Mouse (Mus musculus) kidney, embryonic 16.5 days (tissue): ENCODE results near the gene Sin3a. TPM values are rescaled to one million over a fixed set of nuclear protein-coding genes. Genes with fewer than 3 reads are reported as not detected.

ENCODE experiments used
- ATAC-seq: fragments of 200-750 bp; cut with Nextera tagmentation; 2 replicates; pipeline ENCODE4 v1.8.0; 2017; ENCODE audit warnings: moderate TSS enrichment; ENCODE audit not compliant: low FRiP score, low TSS enrichment
- H3K27ac ChIP-seq: fragments of 300-500 bp; sonication (generic); 2 replicates; pipeline ENCODE4 v1.5.1; 2014; ENCODE audit warnings: low read length
- H3K27me3 ChIP-seq: fragments of 300-500 bp; sonication (generic); 2 replicates; pipeline ENCODE4 v1.6.1; 2014; ENCODE audit warnings: low read length, control low read depth, mixed read lengths; ENCODE audit not compliant: insufficient read depth
- H3K36me3 ChIP-seq: fragments of 300-500 bp; sonication (generic); 2 replicates; pipeline ENCODE4 v1.6.1; 2014; ENCODE audit warnings: low read length, control low read depth, mixed read lengths; ENCODE audit not compliant: insufficient read depth
- H3K4me1 ChIP-seq: fragments of 300-500 bp; sonication (generic); 2 replicates; pipeline ENCODE4 v1.6.1; 2014; ENCODE audit warnings: low read length, control low read depth, mixed read lengths; ENCODE audit not compliant: insufficient read depth
- H3K4me2 ChIP-seq: fragments of 300-500 bp; sonication (generic); replicated peaks from 2 replicates; pipeline ENCODE4 v1.6.1; 2014; ENCODE audit warnings: low read depth, low read length
- H3K4me3 ChIP-seq: fragments of 300-500 bp; sonication (generic); 2 replicates; pipeline ENCODE4 v1.5.1; 2014; ENCODE audit warnings: mild to moderate bottlenecking, low read length
- H3K9ac ChIP-seq: fragments of 300-500 bp; sonication (generic); replicated peaks from 2 replicates; pipeline ENCODE4 v1.6.1; 2014; ENCODE audit warnings: low read length
- H3K9me3 ChIP-seq: fragments of 300-500 bp; sonication (generic); 2 replicates; pipeline ENCODE4 v1.6.1; 2016; ENCODE audit warnings: low read length, control low read depth
- WGBS: fragments of 180-500 bp; shearing (Covaris S2); extraction: QIAGEN DNeasy Blood & Tissue Kit; methylation state at CpG from one replicate; pipeline ENCODE4 v1.1.7; 2014; 5-methylcytosine and 5-hydroxymethylcytosine counted together
- polyA plus RNA-seq: library from polyadenylated mRNA; unstranded; fragments of >200 nt; fragmentation: Nextera tagmentation; extraction: Ambion mirVana; gene quantifications from 2 replicates; pipeline ENCODE4 v1.2.1, GENCODE M21; 2015

Gene Sin3a
- polyA plus RNA-seq, 1 experiment from 2014 or later = 36.7 TPM

DNA sequence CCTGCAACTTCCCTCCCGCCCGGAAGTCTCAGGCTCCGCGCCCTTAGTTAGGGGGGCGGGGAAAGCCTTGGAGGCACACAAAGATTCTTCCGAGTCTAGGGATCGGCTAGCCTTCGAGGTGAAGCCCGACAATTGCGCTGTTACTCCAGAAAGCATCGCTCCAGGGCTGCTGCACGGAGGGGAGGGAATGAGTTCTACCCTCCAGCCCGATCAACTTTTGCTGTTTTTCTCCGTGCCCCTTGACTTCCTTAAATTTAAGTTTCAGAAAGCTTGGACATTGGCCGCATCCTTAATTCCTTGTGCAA is 1.9 kb downstream of the Sin3a start:
- WGBS = 0% methylated on average over 15 of the region's 15 CpGs
- Histone ChIP-seq H3K27ac (peak overlapping the region; percentile 100), H3K36me3 (no peaks in the 10 kb centered on the region), H3K4me3 (peak overlapping the region; percentile 75), H3K4me1 (peaks cover 22% of the 10 kb centered on the region), H3K9ac (peak overlapping the region; percentile 89), H3K4me2 (peak overlapping the region; percentile 96), H3K27me3 (no peaks in the 10 kb centered on the region), H3K9me3 (no peaks in the 10 kb centered on the region)
- no peak for ATAC-seq

DNA sequence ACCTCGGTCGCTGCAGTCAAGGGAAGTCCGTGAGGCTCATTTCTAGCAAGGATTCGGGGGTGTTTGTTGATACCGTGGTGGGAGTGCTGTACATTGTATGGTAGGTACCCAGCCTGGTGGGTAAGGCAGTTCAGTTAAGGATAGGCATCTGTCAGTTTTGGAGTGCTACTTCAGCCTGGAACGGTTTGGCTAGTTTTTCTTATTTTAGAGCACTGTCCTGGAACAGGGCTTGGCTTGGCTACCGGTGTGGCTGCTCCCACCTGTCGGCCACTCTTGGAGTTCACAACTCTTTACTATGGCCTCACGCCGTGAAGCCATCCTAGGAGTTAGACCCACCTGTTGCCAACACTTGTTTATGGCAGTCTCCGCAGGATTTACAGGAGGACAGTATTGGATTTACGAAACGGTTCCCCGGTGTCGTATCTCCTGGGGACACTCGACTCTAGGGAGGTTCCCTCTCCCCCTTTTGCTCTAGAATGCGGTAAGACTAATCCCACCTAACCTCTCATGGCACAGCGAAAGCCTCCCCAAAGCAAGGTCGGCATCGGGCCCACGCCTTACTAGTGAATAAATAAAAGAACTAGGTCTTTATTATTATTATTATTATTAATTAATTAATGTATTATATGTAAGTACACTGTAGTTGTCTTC is 2.5 kb downstream of the Sin3a start:
- ATAC-seq = no peak
- 3% methylated on average over 21 of the region's 21 CpGs for WGBS
- Histone ChIP-seq H3K4me2 (peak overlapping the region; percentile 96), H3K9ac (peak overlapping the region; percentile 89), H3K27ac (peak overlapping the region; percentile 100), H3K36me3 (no peaks in the 10 kb centered on the region; the same call in 1 of the 2 replicates), H3K9me3 (no peaks in the 10 kb centered on the region), H3K4me1 (peaks cover 22% of the 10 kb centered on the region), H3K4me3 (peak overlapping the region; percentile 75), H3K27me3 (no peaks in the 10 kb centered on the region)

GRCm38 (mm10) chr9:57074822-57075603 is 3.2 kb downstream of the Sin3a start:
- Histone ChIP-seq H3K4me2 (peak overlapping the region; percentile 96), H3K27ac (peak overlapping the region; percentile 100), H3K36me3 (no peaks in the 10 kb centered on the region; the same call in 1 of the 2 replicates), H3K4me3 (peak overlapping the region; percentile 75), H3K9me3 (no peaks in the 10 kb centered on the region), H3K4me1 (peaks cover 22% of the 10 kb centered on the region), H3K27me3 (no peaks in the 10 kb centered on the region), H3K9ac (peak overlapping the region; percentile 89)
- ATAC-seq = no peak
- 4% methylated on average over 17 of the region's 17 CpGs for WGBS

DNA sequence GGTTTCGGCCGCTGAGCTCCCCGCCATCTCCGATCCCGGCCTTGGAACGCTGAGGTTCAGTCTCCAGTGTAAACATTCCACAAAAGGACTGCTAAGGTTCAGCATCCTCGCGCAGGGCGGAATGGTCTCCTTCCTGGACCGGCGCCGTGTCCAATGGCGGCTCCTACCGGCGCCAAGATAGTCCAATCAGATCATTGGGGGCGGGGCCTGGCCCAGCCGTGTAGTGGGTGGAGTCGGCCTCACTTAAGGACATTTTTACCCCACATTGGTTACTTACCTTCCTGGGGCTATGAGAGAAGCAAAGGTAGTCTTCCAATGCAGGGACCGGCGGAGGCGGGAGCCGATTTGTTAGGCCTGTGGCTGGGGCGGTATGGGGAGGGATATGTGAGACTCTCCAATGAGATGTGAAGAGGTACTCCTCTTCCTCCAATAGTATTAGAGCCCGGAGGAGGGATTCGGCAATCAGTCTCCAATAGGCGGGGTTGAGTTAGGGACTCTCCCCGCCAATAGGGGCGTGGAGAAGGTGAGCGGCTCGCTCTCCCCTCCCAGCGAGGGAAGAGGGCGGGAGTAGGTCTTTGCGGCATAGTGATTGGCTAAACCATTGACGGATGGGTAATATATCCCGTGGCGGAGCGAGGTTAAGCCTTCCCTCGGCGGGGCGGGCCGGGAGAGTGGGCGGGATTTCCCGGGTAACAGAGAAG is 4.0 kb downstream of the Sin3a start:
- H3K27me3 ChIP-seq = no peaks in the 10 kb centered on the region
- no peaks in the 10 kb centered on the region; the same call in 1 of the 2 replicates for H3K36me3 ChIP-seq
- no peaks in the 10 kb centered on the region for H3K9me3 ChIP-seq
- H3K4me2 ChIP-seq = peak overlapping the region; percentile 96
- peak; percentile 87 for ATAC-seq
- H3K9ac ChIP-seq = peak overlapping the region; percentile 89
- H3K27ac ChIP-seq = peak overlapping the region; percentile 100
- under 1% methylated on average over 43 of the region's 43 CpGs for WGBS
- H3K4me3 ChIP-seq = peak overlapping the region; percentile 75
- peaks cover 22% of the 10 kb centered on the region for H3K4me1 ChIP-seq

DNA sequence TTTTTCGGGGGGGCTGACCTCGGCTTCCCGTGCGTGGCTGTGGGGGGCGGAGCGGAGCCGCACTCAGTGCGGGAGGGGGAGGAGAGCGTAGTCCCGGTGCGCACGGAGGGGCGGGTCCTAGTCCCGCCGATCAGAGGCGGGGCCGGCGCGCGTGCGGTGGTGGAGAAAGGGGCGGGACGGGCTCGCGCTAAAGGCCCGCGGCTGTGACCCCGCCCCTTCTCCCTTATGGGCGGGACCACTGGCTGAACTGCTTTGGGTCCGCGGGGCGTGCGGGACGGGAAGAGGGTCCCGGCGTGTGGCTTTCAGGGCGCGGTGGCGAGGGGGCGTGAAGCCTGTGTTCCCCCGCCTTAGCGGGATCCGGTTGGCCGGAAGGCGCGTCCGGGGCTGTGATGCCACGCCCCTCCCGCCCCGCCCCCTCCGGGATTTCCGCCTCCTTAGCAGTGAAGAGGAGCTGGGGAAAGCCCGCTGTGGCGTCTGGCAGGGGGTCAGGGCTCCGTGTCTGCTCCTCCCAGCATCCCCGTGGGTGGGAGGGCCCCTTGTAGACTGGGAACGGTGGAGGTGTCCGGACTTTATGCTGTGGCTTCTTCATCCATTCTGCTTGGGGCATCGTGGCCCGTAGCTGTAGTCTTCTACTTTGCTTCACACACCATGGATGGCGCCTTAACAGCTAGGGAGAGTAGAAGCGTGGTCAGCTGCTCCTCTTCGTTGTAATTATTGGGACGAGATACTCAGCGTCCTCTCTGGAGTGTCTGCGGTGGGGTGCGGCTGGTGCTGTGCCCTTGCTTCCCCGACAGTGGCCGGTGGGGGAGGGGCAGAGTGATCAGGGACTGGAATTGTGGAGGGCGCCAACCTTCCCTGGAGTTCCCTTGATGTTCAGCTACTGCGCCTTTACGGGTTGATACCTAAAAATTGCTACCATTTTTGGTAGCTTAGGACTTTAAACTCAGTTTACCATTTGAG is 5.1 kb downstream of the Sin3a start:
- under 1% methylated on average over 59 of the region's 72 CpGs for WGBS
- no peaks in the 10 kb centered on the region for H3K27me3 ChIP-seq

DNA sequence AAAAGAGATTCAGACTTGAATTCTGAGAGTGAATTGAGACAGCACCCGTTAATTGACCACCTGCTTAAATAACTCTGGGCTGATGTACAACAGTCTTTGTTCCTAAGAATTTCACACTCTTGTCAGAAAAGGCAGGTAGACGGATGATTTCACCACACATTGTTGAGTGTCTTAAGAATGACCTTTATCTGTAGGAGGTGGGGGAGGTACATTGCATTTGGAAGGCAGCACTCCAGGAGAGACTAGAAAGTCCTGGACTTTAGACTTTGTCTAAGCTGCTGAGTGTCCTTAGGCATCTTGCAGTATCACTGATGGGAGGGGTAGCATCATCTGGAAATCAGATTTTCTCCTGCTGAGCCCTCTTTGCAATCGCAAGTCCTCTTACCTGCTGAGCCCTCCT is 10.4 kb downstream of the Sin3a start:
- no peaks in the 10 kb centered on the region for H3K27me3 ChIP-seq
- no peak overlapping the region for H3K4me2 ChIP-seq
- H3K36me3 ChIP-seq = peaks cover 7% of the 10 kb centered on the region
- WGBS = 75% methylated on average over 3 of the region's 3 CpGs
- no peak for ATAC-seq
- no peak overlapping the region for H3K27ac ChIP-seq
- no peak overlapping the region for H3K9ac ChIP-seq
- H3K4me1 ChIP-seq = peaks cover 9% of the 10 kb centered on the region
- H3K4me3 ChIP-seq = no peak overlapping the region
- H3K9me3 ChIP-seq = no peaks in the 10 kb centered on the region

More for the DNA sequence above, 5.1 kb downstream of the Sin3a start:
- Histone ChIP-seq H3K36me3 (no peaks in the 10 kb centered on the region; the same call in 1 of the 2 replicates), H3K27ac (peak overlapping the region; percentile 98), H3K9me3 (no peaks in the 10 kb centered on the region), H3K4me1 (peaks cover 22% of the 10 kb centered on the region), H3K4me2 (peak overlapping the region; percentile 86), H3K9ac (peak overlapping the region; percentile 77), H3K4me3 (peak overlapping the region; percentile 75)
- ATAC-seq = peak; percentile 4

DNA sequence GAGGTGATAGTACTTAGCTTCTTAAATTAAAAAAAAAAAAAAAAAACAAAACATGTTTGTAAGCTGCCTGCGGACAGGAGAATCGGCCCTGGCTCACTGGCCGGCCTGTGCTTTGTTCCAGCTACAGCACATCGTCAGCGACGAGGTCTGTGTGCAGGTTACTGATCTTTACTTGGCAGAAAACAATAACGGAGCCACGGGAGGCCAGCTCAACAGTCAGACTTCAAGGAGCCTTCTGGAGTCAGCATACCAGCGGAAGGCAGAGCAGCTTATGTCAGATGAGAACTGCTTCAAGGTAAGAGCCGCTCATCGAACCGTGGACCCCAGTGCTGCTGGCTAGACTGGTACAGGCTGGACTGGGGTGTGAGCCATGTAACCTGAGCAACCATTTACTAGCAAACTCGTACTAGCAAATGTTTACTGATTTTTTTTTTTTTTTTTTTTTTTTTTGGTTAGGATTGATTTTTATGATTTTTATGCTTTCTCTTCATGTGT is 45.5 kb downstream of the Sin3a start:
- 91% methylated on average over 13 of the region's 13 CpGs for WGBS
- H3K4me3 ChIP-seq = no peak overlapping the region
- no peak overlapping the region for H3K27ac ChIP-seq
- no peaks in the 10 kb centered on the region for H3K4me1 ChIP-seq
- no peak overlapping the region for H3K4me2 ChIP-seq
- H3K9ac ChIP-seq = no peak overlapping the region
- H3K9me3 ChIP-seq = no peaks in the 10 kb centered on the region
- H3K36me3 ChIP-seq = peaks cover 64% of the 10 kb centered on the region
- no peaks in the 10 kb centered on the region for H3K27me3 ChIP-seq
- no peak for ATAC-seq

- Histone ChIP-seq H3K4me3 (peak overlapping the region; percentile 78; the same call in 1 of the 2 replicates), H3K9me3 (no peaks in the 10 kb centered on the region), H3K9ac (no peak overlapping the region; the same call in 1 of the 2 replicates), H3K27me3 (no peaks in the 10 kb centered on the region), H3K36me3 (peaks cover 30% of the 10 kb centered on the region), H3K4me2 (peak overlapping the region; percentile 74), H3K4me1 (peaks cover 12% of the 10 kb centered on the region), H3K27ac (no peak overlapping the region)
- no peak for ATAC-seq
These were observed 57.8 kb downstream of the Sin3a start for GRCm38 (mm10) chr9:57129641-57130040.
